Mouse (Mus musculus) midbrain, embryonic 10.5 days (tissue): ENCODE data around the gene Gosr1. TPM values are rescaled to one million over a fixed set of nuclear protein-coding genes. Genes with fewer than 3 reads are reported as not detected.

Experiments used
- DNase-seq: peaks from one replicate; pipeline ENCODE4 v3.0.0-alpha.2; 2017; ENCODE audit warnings: low spot score
- H3K27ac ChIP-seq: fragments of 300-500 bp; sonication (generic); replicated peaks from 2 replicates; pipeline ENCODE4 v1.5.1; 2016; ENCODE audit warnings: mild to moderate bottlenecking
- H3K27me3 ChIP-seq: fragments of 300-500 bp; sonication (generic); 2 replicates; pipeline ENCODE4 v1.6.1; 2016; ENCODE audit warnings: low read depth, mild to moderate bottlenecking; ENCODE audit not compliant: poor library complexity, severe bottlenecking
- H3K36me3 ChIP-seq: fragments of 300-500 bp; sonication (generic); 2 replicates; pipeline ENCODE4 v1.6.1; 2016; ENCODE audit warnings: mild to moderate bottlenecking, moderate library complexity
- H3K4me1 ChIP-seq: fragments of 300-500 bp; sonication (generic); 2 replicates; pipeline ENCODE4 v1.6.1; 2016
- H3K4me3 ChIP-seq: fragments of 300-500 bp; sonication (generic); 2 replicates; pipeline ENCODE4 v1.5.1; 2016; ENCODE audit warnings: mild to moderate bottlenecking, moderate library complexity
- H3K9me3 ChIP-seq: fragments of 300-500 bp; sonication (generic); replicated peaks from 2 replicates; pipeline ENCODE4 v1.6.1; 2016; ENCODE audit warnings: mild to moderate bottlenecking
- WGBS: fragments of 180-500 bp; shearing (Covaris S2); methylation state at CpG from one replicate; pipeline ENCODE4 v1.1.7; 2016; 5-methylcytosine and 5-hydroxymethylcytosine counted together
- polyA plus RNA-seq: library from polyadenylated mRNA; unstranded; fragments of >200 nt; fragmentation: Nextera tagmentation; extraction: Ambion mirVana; gene quantifications from 2 replicates; pipeline ENCODE4 v1.2.1, GENCODE M21; 2016

Gosr1 gene
- polyA plus RNA-seq, 1 experiment from 2014 or later: 20.6 TPM

- Histone ChIP-seq H3K27me3 (no peaks in the 10 kb centered on the region), H3K36me3 (peaks cover 9% of the 10 kb centered on the region; the same call in 1 of the 2 replicates), H3K9me3 (no peaks in the 10 kb centered on the region), H3K27ac (no peak overlapping the region), H3K4me1 (no peaks in the 10 kb centered on the region), H3K4me3 (no peak overlapping the region)
- WGBS: 89% methylated on average over 8 of the region's 8 CpGs
- no peak for DNase-seq
Observed at GRCm38 (mm10) chr11:76775533-76775932, 12.2 kb upstream of the Gosr1 start.

GRCm38 (mm10) chr11:76773811-76774210, 10.4 kb upstream of the Gosr1 start:
- no peak overlapping the region for H3K4me3 ChIP-seq
- 90% methylated on average over 3 of the region's 3 CpGs for WGBS
- H3K36me3 ChIP-seq: no peaks in the 10 kb centered on the region
- no peaks in the 10 kb centered on the region for H3K4me1 ChIP-seq
- H3K27me3 ChIP-seq: no peaks in the 10 kb centered on the region
- H3K27ac ChIP-seq: no peak overlapping the region
- DNase-seq: no peak
- no peaks in the 10 kb centered on the region for H3K9me3 ChIP-seq

GRCm38 (mm10) chr11:76770566-76770965, 7.2 kb upstream of the Gosr1 start:
- DNase-seq: no peak
- no peaks in the 10 kb centered on the region for H3K4me1 ChIP-seq
- H3K4me3 ChIP-seq: no peak overlapping the region
- H3K27ac ChIP-seq: no peak overlapping the region
- no peaks in the 10 kb centered on the region for H3K9me3 ChIP-seq
- 90% methylated on average over 5 of the region's 5 CpGs for WGBS
- H3K27me3 ChIP-seq: no peaks in the 10 kb centered on the region
- H3K36me3 ChIP-seq: no peaks in the 10 kb centered on the region

- peaks cover 24% of the 10 kb centered on the region for H3K36me3 ChIP-seq
- H3K9me3 ChIP-seq: no peaks in the 10 kb centered on the region
- WGBS: 9% methylated on average over 4 of the region's 4 CpGs
- no peaks in the 10 kb centered on the region for H3K27me3 ChIP-seq
- H3K4me3 ChIP-seq: peak overlapping the region; percentile 70
- DNase-seq: no peak
- H3K4me1 ChIP-seq: peaks cover 9% of the 10 kb centered on the region
- H3K27ac ChIP-seq: peak overlapping the region; percentile 91
Observed at GRCm38 (mm10) chr11:76763741-76764122, 353 bp upstream of the Gosr1 start.

GRCm38 (mm10) chr11:76752276-76752675, 11.1 kb downstream of the Gosr1 start:
- DNase-seq: no peak
- 92% methylated on average over 3 of the region's 3 CpGs for WGBS
- H3K36me3 ChIP-seq: peaks cover 88% of the 10 kb centered on the region
- no peak overlapping the region for H3K4me3 ChIP-seq
- no peaks in the 10 kb centered on the region for H3K27me3 ChIP-seq
- no peaks in the 10 kb centered on the region for H3K4me1 ChIP-seq
- H3K9me3 ChIP-seq: no peaks in the 10 kb centered on the region
- H3K27ac ChIP-seq: no peak overlapping the region

GRCm38 (mm10) chr11:76748819-76749218, 14.6 kb downstream of the Gosr1 start:
- Histone ChIP-seq H3K9me3 (no peaks in the 10 kb centered on the region), H3K36me3 (peaks cover 91% of the 10 kb centered on the region), H3K4me1 (no peaks in the 10 kb centered on the region), H3K4me3 (no peak overlapping the region), H3K27me3 (no peaks in the 10 kb centered on the region), H3K27ac (no peak overlapping the region)
- 91% methylated on average over 9 of the region's 9 CpGs for WGBS
- DNase-seq: no peak

- H3K9me3 ChIP-seq: no peaks in the 10 kb centered on the region
- no peaks in the 10 kb centered on the region for H3K27me3 ChIP-seq
- DNase-seq: no peak
- H3K36me3 ChIP-seq: peaks cover 80% of the 10 kb centered on the region
- no peak overlapping the region for H3K4me3 ChIP-seq
- H3K27ac ChIP-seq: no peak overlapping the region
- no peaks in the 10 kb centered on the region for H3K4me1 ChIP-seq
- 100% methylated on average over 1 of the region's 1 CpGs for whole genome bisulfite sequencing
Observed at GRCm38 (mm10) chr11:76745921-76746320, 17.5 kb downstream of the Gosr1 start.

GRCm38 (mm10) chr11:76744550-76744949, 18.8 kb downstream of the Gosr1 start:
- H3K36me3 ChIP-seq: peaks cover 67% of the 10 kb centered on the region
- no peaks in the 10 kb centered on the region for H3K9me3 ChIP-seq
- DNase-seq: no peak
- no peak overlapping the region for H3K4me3 ChIP-seq
- H3K27me3 ChIP-seq: no peaks in the 10 kb centered on the region
- no peaks in the 10 kb centered on the region for H3K4me1 ChIP-seq
- H3K27ac ChIP-seq: no peak overlapping the region
- WGBS: 80% methylated on average over 7 of the region's 7 CpGs

GRCm38 (mm10) chr11:76742511-76742910, 20.9 kb downstream of the Gosr1 start:
- no peaks in the 10 kb centered on the region for H3K27me3 ChIP-seq
- no peak overlapping the region for H3K27ac ChIP-seq
- 97% methylated on average over 7 of the region's 7 CpGs for WGBS
- peaks cover 53% of the 10 kb centered on the region for H3K36me3 ChIP-seq
- no peak overlapping the region for H3K4me3 ChIP-seq
- no peaks in the 10 kb centered on the region for H3K4me1 ChIP-seq
- DNase-seq: no peak
- no peaks in the 10 kb centered on the region for H3K9me3 ChIP-seq

- peaks cover 54% of the 10 kb centered on the region for H3K36me3 ChIP-seq
- no peaks in the 10 kb centered on the region for H3K9me3 ChIP-seq
- peak; percentile 20 for DNase-seq
- no peak overlapping the region for H3K27ac ChIP-seq
- no peaks in the 10 kb centered on the region for H3K27me3 ChIP-seq
- no peak overlapping the region for H3K4me3 ChIP-seq
- 77% methylated on average over 6 of the region's 6 CpGs for WGBS
- H3K4me1 ChIP-seq: peaks cover 13% of the 10 kb centered on the region
Observed at GRCm38 (mm10) chr11:76739125-76739524, 24.3 kb downstream of the Gosr1 start.

GRCm38 (mm10) chr11:76735753-76736324, 27.5 kb downstream of the Gosr1 start:
- H3K4me3 ChIP-seq: no peak overlapping the region
- no peaks in the 10 kb centered on the region for H3K9me3 ChIP-seq
- peaks cover 62% of the 10 kb centered on the region for H3K36me3 ChIP-seq
- DNase-seq: no peak
- no peaks in the 10 kb centered on the region for H3K27me3 ChIP-seq
- H3K4me1 ChIP-seq: peaks cover 17% of the 10 kb centered on the region
- whole genome bisulfite sequencing: 83% methylated on average over 4 of the region's 4 CpGs
- no peak overlapping the region for H3K27ac ChIP-seq

- Histone ChIP-seq H3K4me3 (no peak overlapping the region), H3K4me1 (peaks cover 17% of the 10 kb centered on the region), H3K27me3 (no peaks in the 10 kb centered on the region), H3K27ac (no peak overlapping the region), H3K9me3 (no peaks in the 10 kb centered on the region), H3K36me3 (peaks cover 73% of the 10 kb centered on the region)
- WGBS: 66% methylated on average over 3 of the region's 3 CpGs
- DNase-seq: no peak
Observed at GRCm38 (mm10) chr11:76734560-76734959, 28.8 kb downstream of the Gosr1 start.

- Histone ChIP-seq H3K9me3 (no peaks in the 10 kb centered on the region), H3K4me3 (no peak overlapping the region), H3K27me3 (no peaks in the 10 kb centered on the region), H3K36me3 (peaks cover 74% of the 10 kb centered on the region), H3K4me1 (peaks cover 17% of the 10 kb centered on the region), H3K27ac (no peak overlapping the region)
- 85% methylated on average over 3 of the region's 3 CpGs for WGBS
- no peak for DNase-seq
Observed at GRCm38 (mm10) chr11:76730650-76731049, 32.7 kb downstream of the Gosr1 start.

- H3K4me3 ChIP-seq: no peak overlapping the region
- H3K36me3 ChIP-seq: peaks cover 50% of the 10 kb centered on the region
- WGBS: 84% methylated on average over 11 of the region's 11 CpGs
- H3K9me3 ChIP-seq: no peaks in the 10 kb centered on the region
- DNase-seq: no peak
- H3K4me1 ChIP-seq: no peaks in the 10 kb centered on the region
- no peak overlapping the region for H3K27ac ChIP-seq
- no peaks in the 10 kb centered on the region for H3K27me3 ChIP-seq
Observed at GRCm38 (mm10) chr11:76728093-76728492, 35.3 kb downstream of the Gosr1 start.
